Mouse (Mus musculus): ENCODE measurements at regions not wholly inside any gene's neighbourhood (a gene's known extent, or its start where the extent isn't known, plus 50 kb on each side); places are given as distances from the start of the nearest gene placed in this dataset.

DNA sequence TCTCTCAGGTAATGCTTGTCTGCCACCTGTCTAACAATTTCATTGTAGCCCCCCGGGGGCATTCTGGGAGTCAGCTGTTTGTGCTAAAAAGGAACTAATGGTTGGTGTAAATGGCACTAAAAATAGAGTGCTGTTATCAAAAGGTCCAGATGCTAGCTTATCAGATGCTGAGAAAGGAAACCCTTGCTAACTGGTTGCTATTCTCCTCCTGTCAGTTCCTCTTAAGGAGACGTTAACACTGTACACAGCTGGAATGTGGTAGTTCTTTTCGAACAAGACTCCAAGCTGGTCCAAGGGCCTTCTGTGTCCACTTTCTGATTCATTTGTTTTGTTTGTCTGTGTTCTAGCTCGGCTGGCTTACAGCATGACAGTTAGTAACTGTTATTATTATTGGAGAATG lies 592.0 kb downstream of the Ofcc1 start:
- Histone ChIP-seq H3K36me3 (no peaks in the 10 kb centered on the region), H3K9ac (no peak overlapping the region), H3K27ac (no peak overlapping the region), H3K27me3 (no peaks in the 10 kb centered on the region), H3K4me1 (no peaks in the 10 kb centered on the region), H3K4me3 (no peak overlapping the region), H3K4me2 (no peak overlapping the region), H3K9me3 (no peaks in the 10 kb centered on the region)
- 51% methylated on average over 4 of the region's 4 CpGs for WGBS
- ATAC-seq (ENCODE audit: insufficient number of reproducible peaks, low FRiP score, low TSS enrichment, low read depth) = no peak

DNA sequence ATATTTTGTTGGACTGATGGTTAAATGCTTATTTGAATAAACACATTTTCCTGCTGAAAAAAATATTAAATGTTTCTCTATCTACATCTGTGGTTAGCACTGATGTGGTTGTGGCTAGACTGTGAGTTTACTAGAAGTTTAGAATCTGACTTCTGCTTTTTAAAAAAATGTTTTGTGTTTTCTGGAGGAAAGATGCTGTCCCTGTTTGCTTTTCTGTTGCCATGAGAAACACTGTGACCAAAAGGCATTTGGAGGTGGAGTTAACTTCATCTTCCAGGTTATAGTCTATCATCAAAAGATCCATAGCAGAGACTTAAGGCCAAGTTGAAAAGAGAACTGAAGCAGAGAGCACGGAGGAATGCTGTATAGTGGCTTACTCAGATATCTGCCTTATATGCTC lies 594.4 kb downstream of the Ofcc1 start:
- H3K9ac ChIP-seq = no peak overlapping the region
- H3K4me2 ChIP-seq = no peak overlapping the region
- H3K4me3 ChIP-seq = no peak overlapping the region
- no peaks in the 10 kb centered on the region for H3K36me3 ChIP-seq
- H3K4me1 ChIP-seq = no peaks in the 10 kb centered on the region
- 79% methylated on average over 1 of the region's 1 CpGs for WGBS
- no peaks in the 10 kb centered on the region for H3K27me3 ChIP-seq
- no peaks in the 10 kb centered on the region for H3K9me3 ChIP-seq
- no peak for ATAC-seq (ENCODE audit: insufficient number of reproducible peaks, low FRiP score, low TSS enrichment, low read depth)
- H3K27ac ChIP-seq = no peak overlapping the region
